Mouse (Mus musculus): ENCODE measurements around the gene Ccndbp1. TPM values are rescaled to one million over a fixed set of nuclear protein-coding genes. Genes with fewer than 3 reads are reported as not detected.
"Not testable (repeated sequence)": the region's sequence is repeated elsewhere in the genome, so short reads cannot be mapped to it uniquely, and the experiment has no call there.

Ccndbp1 gene
- total and polyA plus RNA-seq, 3 experiments = 23.4 to 38.8 (median 33.4) TPM

- no peak overlapping the region for H3K4me2 ChIP-seq (ENCODE audit: insufficient read depth, low read depth, poor library complexity, severe bottlenecking)
- TF ChIP-seq USF2 (conservative IDR thresholded peaks at IDR 0.05; ENCODE audit: low read depth, low read length) (no peak), MAZ (IDR thresholded peaks at IDR 0.05; ENCODE audit: low read depth, low read length) (no peak), POLR2A (IDR thresholded peaks at IDR 0.05; ENCODE audit: low read depth, low read length) (no peak), RAD21 (IDR thresholded peaks at IDR 0.05; ENCODE audit: low read depth, low read length) (peak; percentile 30), ZNF384 (IDR thresholded peaks at IDR 0.05; ENCODE audit: low read depth, low read length) (no peak), MEF2A (IDR thresholded peaks at IDR 0.05; ENCODE audit: borderline replicate concordance, low read depth, low read length) (no peak), NRF1 (IDR thresholded peaks at IDR 0.05; ENCODE audit: low read depth, low read length) (no peak), CHD2 (IDR thresholded peaks at IDR 0.05; ENCODE audit: low read length) (no peak), SIN3A (IDR thresholded peaks at IDR 0.05; ENCODE audit: low read length) (no peak), ZC3H11A (IDR thresholded peaks at IDR 0.05; ENCODE audit: low read depth, low read length) (no peak), KAT2A (IDR thresholded peaks at IDR 0.05; ENCODE audit: insufficient replicate concordance, low read length) (no peak), CTCF (conservative IDR thresholded peaks at IDR 0.05 in 1 of 2, IDR thresholded peaks at IDR 0.05 in 1 of 2; ENCODE audit: low read depth in 2 of 2, low read length in 2 of 2) (peak in 1 of 2 experiments; percentile 46; a peak in 2 of 4 replicates), ZKSCAN1 (IDR thresholded peaks at IDR 0.05; ENCODE audit: borderline replicate concordance, low read depth, low read length) (no peak), MYC (IDR thresholded peaks at IDR 0.05; ENCODE audit: low read depth, low read length) (0 out of 2 replicates have a peak, but pooled peaks have one; percentile 57), MAFK (IDR thresholded peaks at IDR 0.05; ENCODE audit: insufficient replicate concordance, low read length) (no peak), NELFE (IDR thresholded peaks at IDR 0.05; ENCODE audit: low read depth, low read length) (no peak), POLR2AphosphoS2 (IDR thresholded peaks at IDR 0.05; ENCODE audit: low read depth, low read length) (no peak)
- H3K27me3 ChIP-seq (replicated peaks) = no peaks in the 10 kb centered on the region
- H3K79me2 ChIP-seq (replicated peaks; ENCODE audit: control insufficient read depth, extremely low read depth, insufficient read depth, poor library complexity, severe bottlenecking) = no peaks in the 10 kb centered on the region
- in situ Hi-C loops (cut with MboI; ENCODE audit: low pct_ligation_motif_present, low pct_unique_long_range_greater_than_20kb, low sequenced_read_pairs) = no loop called here
- H3K36me3 ChIP-seq (replicated peaks in 1 of 2; ENCODE audit: control insufficient read depth in 1 of 2, insufficient read depth in 1 of 2, low read length in 1 of 2) = peaks cover 7 to 9% of the 10 kb centered on the region in 2 experiments
- no peaks in the 10 kb centered on the region for H3K9me3 ChIP-seq (replicated peaks; ENCODE audit: low read length)
- H3K4me3 ChIP-seq (replicated peaks in 1 of 3; ENCODE audit: low read depth in 2 of 3, low read length in 2 of 3, poor library complexity in 1 of 3) = no peak overlapping the region
- no peak overlapping the region for H3K27ac ChIP-seq (ENCODE audit: insufficient read depth, low read depth)
- no peak overlapping the region for H3K9ac ChIP-seq (ENCODE audit: insufficient read depth, low read depth)
- DNase-seq (ENCODE audit: extremely low read depth) = no peak
- dilution Hi-C loops (cut with MboI; ENCODE audit: extremely low pct_ligation_motif_present, extremely low pct_unique_long_range_greater_than_20kb, low sequenced_read_pairs) = no loop called here
- H3K4me1 ChIP-seq (ENCODE audit: control insufficient read depth in 1 of 2, insufficient read depth in 2 of 2) = no peaks in the 10 kb centered on the region
These were observed 23.0 kb upstream of the Ccndbp1 start for GRCm38 (mm10) chr2:120985241-120985640.

GRCm38 (mm10) chr2:120991196-120991595 is 17.0 kb upstream of the Ccndbp1 start:
- peaks cover 11 to 12% of the 10 kb centered on the region in 2 experiments for H3K36me3 ChIP-seq (replicated peaks in 1 of 2; ENCODE audit: control insufficient read depth in 1 of 2, insufficient read depth in 1 of 2, low read length in 1 of 2)
- H3K9ac ChIP-seq (ENCODE audit: insufficient read depth, low read depth) = no peak overlapping the region
- no peak for DNase-seq (ENCODE audit: extremely low read depth)
- H3K4me1 ChIP-seq (ENCODE audit: control insufficient read depth in 1 of 2, insufficient read depth in 2 of 2) = no peaks in the 10 kb centered on the region
- H3K27me3 ChIP-seq (replicated peaks) = no peaks in the 10 kb centered on the region
- dilution Hi-C loops (cut with MboI; ENCODE audit: extremely low pct_ligation_motif_present, extremely low pct_unique_long_range_greater_than_20kb, low sequenced_read_pairs) = no loop called here
- H3K4me2 ChIP-seq (ENCODE audit: insufficient read depth, low read depth, poor library complexity, severe bottlenecking) = no peak overlapping the region
- no peaks in the 10 kb centered on the region for H3K79me2 ChIP-seq (replicated peaks; ENCODE audit: control insufficient read depth, extremely low read depth, insufficient read depth, poor library complexity, severe bottlenecking)
- no peak for TF ChIP-seq MAX (IDR thresholded peaks at IDR 0.05; ENCODE audit: low read length)
- TF ChIP-seq MXI1 (IDR thresholded peaks at IDR 0.05; ENCODE audit: low read depth, low read length) = no peak
- no peak for TF ChIP-seq POLR2AphosphoS2 (IDR thresholded peaks at IDR 0.05; ENCODE audit: low read depth, low read length)
- TF ChIP-seq RCOR1 (conservative IDR thresholded peaks at IDR 0.05; ENCODE audit: low read depth, low read length) = no peak
- no peak overlapping the region for H3K27ac ChIP-seq (ENCODE audit: insufficient read depth, low read depth)
- H3K9me3 ChIP-seq (replicated peaks; ENCODE audit: low read length) = no peaks in the 10 kb centered on the region
- no peak overlapping the region for H3K4me3 ChIP-seq (replicated peaks in 1 of 3; ENCODE audit: low read depth in 2 of 3, low read length in 2 of 3, poor library complexity in 1 of 3)
- in situ Hi-C loops (cut with MboI; ENCODE audit: low pct_ligation_motif_present, low pct_unique_long_range_greater_than_20kb, low sequenced_read_pairs) = no loop called here

- dilution Hi-C loops (cut with MboI; ENCODE audit: extremely low pct_ligation_motif_present, extremely low pct_unique_long_range_greater_than_20kb, low sequenced_read_pairs); DNase-seq (ENCODE audit: extremely low read depth); in situ Hi-C loops (cut with MboI; ENCODE audit: low pct_ligation_motif_present, low pct_unique_long_range_greater_than_20kb, low sequenced_read_pairs): not testable (repeated sequence)
These were observed 11.6 kb upstream of the Ccndbp1 start for GRCm38 (mm10) chr2:120996607-120997006.

More at GRCm38 (mm10) chr2:120996607-120997006, 11.6 kb upstream of the Ccndbp1 start:
- H3K79me2 ChIP-seq (replicated peaks; ENCODE audit: control insufficient read depth, extremely low read depth, insufficient read depth, poor library complexity, severe bottlenecking); H3K27ac ChIP-seq (ENCODE audit: insufficient read depth, low read depth); H3K4me3 ChIP-seq (replicated peaks in 1 of 3; ENCODE audit: low read depth in 2 of 3, low read length in 2 of 3, poor library complexity in 1 of 3); H3K27me3 ChIP-seq (replicated peaks); H3K9ac ChIP-seq (ENCODE audit: insufficient read depth, low read depth); H3K9me3 ChIP-seq (replicated peaks; ENCODE audit: low read length); H3K4me2 ChIP-seq (ENCODE audit: insufficient read depth, low read depth, poor library complexity, severe bottlenecking); H3K4me1 ChIP-seq (ENCODE audit: control insufficient read depth in 1 of 2, insufficient read depth in 2 of 2): not testable (repeated sequence)
- H3K36me3 ChIP-seq (replicated peaks in 1 of 2; ENCODE audit: control insufficient read depth in 1 of 2, insufficient read depth in 1 of 2, low read length in 1 of 2) = peaks cover 9 to 10% of the 10 kb centered on the region in 2 experiments

Measured in CH12.LX (cell line).